Mouse (Mus musculus): ENCODE data around the gene Sh2d3c. TPM values are rescaled to one million over a fixed set of nuclear protein-coding genes. Genes with fewer than 3 reads are reported as not detected.

Gene Sh2d3c
- polyA plus RNA-seq, 1 experiment, result 60.6 TPM

GRCm38 (mm10) chr2:32700966-32701743 is 19.7 kb upstream of the Sh2d3c start:
- TF ChIP-seq CTCF (IDR thresholded peaks at IDR 0.05; ENCODE audit: borderline replicate concordance, extremely low read depth, insufficient read depth, insufficient read length), result no peak
- no peak for TF ChIP-seq POLR2A (IDR thresholded peaks at IDR 0.05; ENCODE audit: borderline replicate concordance, extremely low read depth, insufficient read depth, insufficient read length, poor library complexity, severe bottlenecking)
- no peak for DNase-seq (ENCODE audit: low read depth)

GRCm38 (mm10) chr2:32703046-32703445 is 17.8 kb upstream of the Sh2d3c start:
- no peak for DNase-seq (ENCODE audit: low read depth)
- TF ChIP-seq POLR2A (IDR thresholded peaks at IDR 0.05; ENCODE audit: borderline replicate concordance, extremely low read depth, insufficient read depth, insufficient read length, poor library complexity, severe bottlenecking) (no peak), CTCF (IDR thresholded peaks at IDR 0.05; ENCODE audit: borderline replicate concordance, extremely low read depth, insufficient read depth, insufficient read length) (no peak)

GRCm38 (mm10) chr2:32704021-32704421 is 16.8 kb upstream of the Sh2d3c start, which contains the start of gene Fpgs:
Gene Fpgs, minus strand, starts transcription at chr2:32704145.
- TF ChIP-seq POLR2A (IDR thresholded peaks at IDR 0.05; ENCODE audit: borderline replicate concordance, extremely low read depth, insufficient read depth, insufficient read length, poor library complexity, severe bottlenecking) (no peak), CTCF (IDR thresholded peaks at IDR 0.05; ENCODE audit: borderline replicate concordance, extremely low read depth, insufficient read depth, insufficient read length) (no peak)
- no peak for DNase-seq (ENCODE audit: low read depth)

GRCm38 (mm10) chr2:32705018-32705417 is 15.8 kb upstream of the Sh2d3c start:
- TF ChIP-seq CTCF (IDR thresholded peaks at IDR 0.05; ENCODE audit: borderline replicate concordance, extremely low read depth, insufficient read depth, insufficient read length), result no peak
- TF ChIP-seq POLR2A (IDR thresholded peaks at IDR 0.05; ENCODE audit: borderline replicate concordance, extremely low read depth, insufficient read depth, insufficient read length, poor library complexity, severe bottlenecking), result no peak
- no peak for DNase-seq (ENCODE audit: low read depth)

- no peak for TF ChIP-seq CTCF (IDR thresholded peaks at IDR 0.05; ENCODE audit: borderline replicate concordance, extremely low read depth, insufficient read depth, insufficient read length)
- no peak for TF ChIP-seq POLR2A (IDR thresholded peaks at IDR 0.05; ENCODE audit: borderline replicate concordance, extremely low read depth, insufficient read depth, insufficient read length, poor library complexity, severe bottlenecking)
- no peak for DNase-seq (ENCODE audit: low read depth)
These were observed 13.9 kb upstream of the Sh2d3c start for GRCm38 (mm10) chr2:32706971-32707370.

- TF ChIP-seq CTCF (IDR thresholded peaks at IDR 0.05; ENCODE audit: borderline replicate concordance, extremely low read depth, insufficient read depth, insufficient read length) (peak; percentile 88), POLR2A (IDR thresholded peaks at IDR 0.05; ENCODE audit: borderline replicate concordance, extremely low read depth, insufficient read depth, insufficient read length, poor library complexity, severe bottlenecking) (no peak)
- peak; percentile 80 for DNase-seq (ENCODE audit: low read depth)
These were observed 12.2 kb upstream of the Sh2d3c start for GRCm38 (mm10) chr2:32708643-32709042.

GRCm38 (mm10) chr2:32709521-32710137 is 11.2 kb upstream of the Sh2d3c start:
- no peak for DNase-seq (ENCODE audit: low read depth)
- no peak for TF ChIP-seq CTCF (IDR thresholded peaks at IDR 0.05; ENCODE audit: borderline replicate concordance, extremely low read depth, insufficient read depth, insufficient read length)
- TF ChIP-seq POLR2A (IDR thresholded peaks at IDR 0.05; ENCODE audit: borderline replicate concordance, extremely low read depth, insufficient read depth, insufficient read length, poor library complexity, severe bottlenecking), result no peak

GRCm38 (mm10) chr2:32710425-32710824 is 10.4 kb upstream of the Sh2d3c start:
- no peak for DNase-seq (ENCODE audit: low read depth)
- TF ChIP-seq CTCF (IDR thresholded peaks at IDR 0.05; ENCODE audit: borderline replicate concordance, extremely low read depth, insufficient read depth, insufficient read length) (no peak), POLR2A (IDR thresholded peaks at IDR 0.05; ENCODE audit: borderline replicate concordance, extremely low read depth, insufficient read depth, insufficient read length, poor library complexity, severe bottlenecking) (no peak)

- no peak for DNase-seq (ENCODE audit: low read depth)
- TF ChIP-seq POLR2A (IDR thresholded peaks at IDR 0.05; ENCODE audit: borderline replicate concordance, extremely low read depth, insufficient read depth, insufficient read length, poor library complexity, severe bottlenecking) (no peak), CTCF (IDR thresholded peaks at IDR 0.05; ENCODE audit: borderline replicate concordance, extremely low read depth, insufficient read depth, insufficient read length) (no peak)
These were observed 9.4 kb upstream of the Sh2d3c start for GRCm38 (mm10) chr2:32711301-32712056.

GRCm38 (mm10) chr2:32712108-32712551 is 8.7 kb upstream of the Sh2d3c start:
- TF ChIP-seq POLR2A (IDR thresholded peaks at IDR 0.05; ENCODE audit: borderline replicate concordance, extremely low read depth, insufficient read depth, insufficient read length, poor library complexity, severe bottlenecking) (no peak), CTCF (IDR thresholded peaks at IDR 0.05; ENCODE audit: borderline replicate concordance, extremely low read depth, insufficient read depth, insufficient read length) (no peak)
- DNase-seq (ENCODE audit: low read depth), result peak; percentile 37

- DNase-seq (ENCODE audit: low read depth), result peak; percentile 97
- TF ChIP-seq CTCF (IDR thresholded peaks at IDR 0.05; ENCODE audit: borderline replicate concordance, extremely low read depth, insufficient read depth, insufficient read length), result no peak
- TF ChIP-seq POLR2A (IDR thresholded peaks at IDR 0.05; ENCODE audit: borderline replicate concordance, extremely low read depth, insufficient read depth, insufficient read length, poor library complexity, severe bottlenecking), result peak; percentile 62; the same call in 1 of the 2 replicates
These were observed 8.3 kb upstream of the Sh2d3c start for GRCm38 (mm10) chr2:32712586-32712933.
